Mouse (Mus musculus) MEL (cell line): ENCODE measurements at regions not wholly inside any gene's neighbourhood (a gene's known extent, or its start where the extent isn't known, plus 50 kb on each side); places are given as distances from the start of the nearest gene placed in this dataset.

Source experiments
- DNase-seq: peaks from one replicate; pipeline ENCODE4 v3.0.0; 2011; ENCODE audit warnings: low read depth, low spot score
- H3K27ac ChIP-seq: 2 replicates; pipeline ENCODE4 v1.5.1; 2012; ENCODE audit warnings: low read depth, mild to moderate bottlenecking, control low read depth, low read length, moderate library complexity; ENCODE audit not compliant: control insufficient read depth
- H3K27me3 ChIP-seq, 2 experiments: fragments of 150-350 bp in 1 of 2; sonication (generic) in 1 of 2; 2 replicates each; pipeline ENCODE4 v1.6.1; 2012; ENCODE audit warnings: low read length in 2 of 2, mild to moderate bottlenecking in 2 of 2, improper control_type of control experiment in 1 of 2, moderate library complexity in 1 of 2; ENCODE audit not compliant: insufficient read depth in 2 of 2, control insufficient read depth in 1 of 2
- H3K36me3 ChIP-seq, 2 experiments: 2 replicates each; pipeline ENCODE4 v1.6.1; 2012 to 2014; ENCODE audit warnings: low read length in 2 of 2, improper control_type of control experiment in 1 of 2, inconsistent platforms in 1 of 2, mild to moderate bottlenecking in 1 of 2; ENCODE audit not compliant: insufficient read depth in 2 of 2, control insufficient read depth in 1 of 2
- H3K4me1 ChIP-seq, 2 experiments: fragments of 150-350 bp in 1 of 2; sonication (generic) in 1 of 2; 2 replicates each; pipeline ENCODE4 v1.6.1; 2012; ENCODE audit warnings: low read length in 2 of 2, improper control_type of control experiment in 1 of 2, mild to moderate bottlenecking in 1 of 2; ENCODE audit not compliant: insufficient read depth in 2 of 2, control insufficient read depth in 1 of 2
- H3K4me3 ChIP-seq, 2 experiments: fragments of 150-350 bp in 1 of 2; sonication (generic) in 1 of 2; 2 replicates each; pipeline ENCODE4 v1.5.1; 2012; ENCODE audit warnings: low read depth in 2 of 2, low read length in 2 of 2, mild to moderate bottlenecking in 2 of 2, moderate library complexity in 2 of 2, control low read depth in 1 of 2, improper control_type of control experiment in 1 of 2; ENCODE audit not compliant: control insufficient read depth in 1 of 2, insufficient read depth in 1 of 2
- H3K79me2 ChIP-seq: 2 replicates; pipeline ENCODE4 v1.6.1; 2012; ENCODE audit warnings: mild to moderate bottlenecking, low read length, moderate library complexity; ENCODE audit not compliant: control insufficient read depth, poor library complexity, insufficient read depth
- H3K9ac ChIP-seq: 2 replicates; pipeline ENCODE4 v1.6.1; 2012; ENCODE audit warnings: low read depth, mild to moderate bottlenecking, control low read depth, low read length, moderate library complexity; ENCODE audit not compliant: control insufficient read depth, poor library complexity, severe bottlenecking
- H3K9me3 ChIP-seq: fragments of 150-350 bp; sonication (generic); replicated peaks from 2 replicates; pipeline ENCODE4 v1.6.1; 2012; ENCODE audit warnings: mild to moderate bottlenecking, low read length, improper control_type of control experiment, moderate library complexity; ENCODE audit not compliant: insufficient read depth
- CTCF ChIP-seq, 3 experiments: IDR thresholded peaks in 2 of 3; conservative IDR thresholded peaks in 1 of 3; 2 replicates each; pipeline ENCODE4 v1.5.1; 2011 to 2012; ENCODE audit warnings: low read length in 3 of 3, low read depth in 2 of 3, mild to moderate bottlenecking in 2 of 3, improper control_type of control experiment in 1 of 3, inconsistent platforms in 1 of 3, mixed read lengths in 1 of 3, moderate library complexity in 1 of 3; ENCODE audit not compliant: control insufficient read depth in 1 of 3, insufficient read depth in 1 of 3, poor library complexity in 1 of 3, severe bottlenecking in 1 of 3
- ELF1 ChIP-seq: IDR thresholded peaks from 2 replicates; pipeline ENCODE4 v1.6.1; 2014; ENCODE audit warnings: low read depth, mild to moderate bottlenecking, inconsistent platforms, low read length, improper control_type of control experiment, moderate library complexity
- ETS1 ChIP-seq: IDR thresholded peaks from 2 replicates; pipeline ENCODE4 v1.6.1; 2012; ENCODE audit warnings: low read depth, mild to moderate bottlenecking, inconsistent platforms, low read length, improper control_type of control experiment, moderate library complexity
- GABPA ChIP-seq: IDR thresholded peaks from 2 replicates; pipeline ENCODE4 v1.6.1; 2012; ENCODE audit warnings: low read depth, mild to moderate bottlenecking, inconsistent platforms, low read length, improper control_type of control experiment, moderate library complexity
- GATA1 ChIP-seq: IDR thresholded peaks from 2 replicates; pipeline ENCODE4 v1.6.1; 2011; ENCODE audit warnings: low read depth, low read length, improper control_type of control experiment
- HCFC1 ChIP-seq: IDR thresholded peaks from 2 replicates; pipeline ENCODE4 v1.6.1; 2012; ENCODE audit warnings: low read depth, mild to moderate bottlenecking, inconsistent platforms, low read length, improper control_type of control experiment, moderate library complexity
- MAX ChIP-seq: IDR thresholded peaks from 2 replicates; pipeline ENCODE4 v1.6.1; 2011; ENCODE audit warnings: low read length, improper control_type of control experiment
- MAZ ChIP-seq: IDR thresholded peaks from 2 replicates; pipeline ENCODE4 v1.6.1; 2012; ENCODE audit warnings: low read depth, mild to moderate bottlenecking, inconsistent platforms, low read length, improper control_type of control experiment
- MXI1 ChIP-seq: IDR thresholded peaks from 2 replicates; pipeline ENCODE4 v1.6.1; 2011; ENCODE audit warnings: mild to moderate bottlenecking, low read depth, low read length, improper control_type of control experiment
- MYB ChIP-seq: IDR thresholded peaks from 2 replicates; pipeline ENCODE4 v1.6.1; 2011; ENCODE audit warnings: mild to moderate bottlenecking, low read depth, low read length, improper control_type of control experiment
- MYC ChIP-seq: IDR thresholded peaks from 2 replicates; pipeline ENCODE4 v1.6.1; 2011; ENCODE audit warnings: low read depth, mild to moderate bottlenecking, low read length, improper control_type of control experiment, moderate library complexity
- POLR2A ChIP-seq, 2 experiments: IDR thresholded peaks; 2 replicates each; pipeline ENCODE4 v1.6.1; 2011 to 2012; ENCODE audit warnings: low read length in 2 of 2, mild to moderate bottlenecking in 2 of 2, control low read depth in 1 of 2, improper control_type of control experiment in 1 of 2, low read depth in 1 of 2, moderate library complexity in 1 of 2; ENCODE audit not compliant: control insufficient read depth in 1 of 2, insufficient read depth in 1 of 2, poor library complexity in 1 of 2
- POLR2AphosphoS2 ChIP-seq: IDR thresholded peaks from 2 replicates; pipeline ENCODE4 v1.6.1; 2011; ENCODE audit warnings: low read length, improper control_type of control experiment
- POLR2AphosphoS5 ChIP-seq: IDR thresholded peaks from 2 replicates; pipeline ENCODE4 v1.6.1; 2012; ENCODE audit warnings: low read depth, borderline replicate concordance, mild to moderate bottlenecking, inconsistent platforms, low read length, moderate library complexity, mixed read lengths
- RAD21 ChIP-seq: IDR thresholded peaks from 2 replicates; pipeline ENCODE4 v1.6.1; 2011; ENCODE audit warnings: mild to moderate bottlenecking, low read depth, low read length, improper control_type of control experiment
- SIN3A ChIP-seq: IDR thresholded peaks from 2 replicates; pipeline ENCODE4 v1.6.1; 2012; ENCODE audit warnings: low read length, improper control_type of control experiment, inconsistent platforms
- SMC3 ChIP-seq: IDR thresholded peaks from 2 replicates; pipeline ENCODE4 v1.6.1; 2011; ENCODE audit warnings: low read depth, low read length, improper control_type of control experiment
- TCF12 ChIP-seq: IDR thresholded peaks from 2 replicates; pipeline ENCODE4 v1.6.1; 2014; ENCODE audit warnings: low read depth, mild to moderate bottlenecking, inconsistent platforms, low read length, improper control_type of control experiment, moderate library complexity
- UBTF ChIP-seq: IDR thresholded peaks from 2 replicates; pipeline ENCODE4 v1.6.1; 2012; ENCODE audit warnings: low read depth, mild to moderate bottlenecking, inconsistent platforms, low read length, improper control_type of control experiment, moderate library complexity, borderline replicate concordance; ENCODE audit not compliant: insufficient read depth
- USF1 ChIP-seq: IDR thresholded peaks from 2 replicates; pipeline ENCODE4 v1.6.1; 2014; ENCODE audit warnings: low read depth, mild to moderate bottlenecking, inconsistent platforms, low read length, improper control_type of control experiment, moderate library complexity
- ZMIZ1 ChIP-seq: IDR thresholded peaks from 2 replicates; pipeline ENCODE4 v1.6.1; 2012; ENCODE audit warnings: low read depth, mild to moderate bottlenecking, inconsistent platforms, low read length, improper control_type of control experiment, moderate library complexity

DNA sequence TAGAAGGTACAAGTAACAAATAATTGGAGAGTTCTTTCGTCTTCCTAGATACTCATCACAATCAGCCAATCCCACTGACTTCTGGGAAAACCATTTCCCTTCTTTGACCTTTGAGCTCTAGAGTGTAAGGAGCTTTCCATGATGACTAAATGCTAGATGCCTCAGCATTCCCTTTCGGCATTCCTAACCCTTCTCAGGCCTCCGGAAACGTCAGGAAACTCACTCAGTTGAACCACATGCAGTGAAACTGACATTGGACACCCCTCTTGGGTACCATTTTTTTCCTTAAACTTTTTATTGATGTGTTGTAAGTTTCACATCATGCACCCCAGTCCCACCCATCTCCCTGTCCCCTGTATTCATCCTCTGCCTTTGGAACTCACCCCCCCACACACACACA is 361.5 kb downstream of the Gm9195 start:
- H3K27me3 ChIP-seq: no peaks in the 10 kb centered on the region
- H3K79me2 ChIP-seq: no peaks in the 10 kb centered on the region
- no peak overlapping the region for H3K9ac ChIP-seq
- TF ChIP-seq GATA1: no peak
- TF ChIP-seq MAX: no peak
- TF ChIP-seq MAZ: no peak
- no peak for TF ChIP-seq RAD21
- no peak for TF ChIP-seq MYB
- TF ChIP-seq POLR2AphosphoS2: no peak
- no peak for TF ChIP-seq HCFC1
- no peak for TF ChIP-seq MXI1
- TF ChIP-seq ELF1: no peak
- TF ChIP-seq USF1: no peak
- TF ChIP-seq ZMIZ1: no peak
- no peak for TF ChIP-seq SMC3
- H3K9me3 ChIP-seq: no peaks in the 10 kb centered on the region
- DNase-seq: no peak
- no peak overlapping the region for H3K4me3 ChIP-seq
- H3K36me3 ChIP-seq: no peaks in the 10 kb centered on the region
- no peak overlapping the region for H3K27ac ChIP-seq
- no peaks in the 10 kb centered on the region for H3K4me1 ChIP-seq

DNA sequence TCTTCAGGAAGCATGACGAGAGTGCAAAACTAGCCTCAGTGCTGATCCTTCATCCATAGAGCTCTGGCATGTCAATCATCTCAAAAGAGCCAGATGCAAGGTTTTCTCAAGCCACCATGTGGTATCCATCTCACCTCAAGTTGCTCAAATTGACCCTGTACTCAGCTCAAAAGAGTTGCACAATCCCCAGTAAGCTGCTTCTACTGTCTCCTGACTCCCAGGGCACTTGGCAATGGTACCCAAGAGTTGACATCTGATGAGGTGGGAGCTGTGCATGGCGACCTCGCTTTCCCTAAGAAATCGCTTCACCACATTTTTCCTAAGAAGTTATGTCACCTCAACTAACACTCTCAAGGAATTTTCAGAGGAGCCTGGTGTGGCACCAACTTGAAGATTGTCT is 369.9 kb downstream of the Gm9195 start:
- Histone ChIP-seq H3K4me1 (no peaks in the 10 kb centered on the region), H3K9ac (no peak overlapping the region), H3K27me3 (no peaks in the 10 kb centered on the region), H3K9me3 (no peaks in the 10 kb centered on the region), H3K36me3 (no peaks in the 10 kb centered on the region), H3K79me2 (no peaks in the 10 kb centered on the region), H3K4me3 (no peak overlapping the region), H3K27ac (no peak overlapping the region)
- TF ChIP-seq HCFC1 (no peak), UBTF (no peak), ZMIZ1 (no peak), SIN3A (no peak), POLR2A (IDR thresholded peaks at IDR 0.05; ENCODE audit: control insufficient read depth in 1 of 2, insufficient read depth in 1 of 2, low read depth in 1 of 2, low read length in 2 of 2, poor library complexity in 1 of 2) (no peak), POLR2AphosphoS5 (no peak), ETS1 (no peak), CTCF (IDR thresholded peaks at IDR 0.05 in 2 of 3, conservative IDR thresholded peaks at IDR 0.05 in 1 of 3; ENCODE audit: control insufficient read depth in 1 of 3, insufficient read depth in 1 of 3, low read depth in 2 of 3, low read length in 3 of 3, poor library complexity in 1 of 3, severe bottlenecking in 1 of 3) (no peak), TCF12 (no peak), GABPA (no peak), MYC (no peak)
- DNase-seq: no peak
